Mouse (Mus musculus) stomach, embryonic 16.5 days (tissue): ENCODE results near the gene Wnt10b. TPM values are rescaled to one million over a fixed set of nuclear protein-coding genes. Genes with fewer than 3 reads are reported as not detected.

Experiments
- ATAC-seq: fragments of 200-750 bp; cut with Nextera tagmentation; 2 replicates; pipeline ENCODE4 v1.8.0; 2017; ENCODE audit warnings: moderate number of reproducible peaks, moderate TSS enrichment; ENCODE audit not compliant: insufficient read depth, low FRiP score
- H3K27ac ChIP-seq: fragments of 300-500 bp; sonication (generic); 2 replicates; pipeline ENCODE4 v1.5.1; 2014; ENCODE audit warnings: low read length
- H3K27me3 ChIP-seq: fragments of 300-500 bp; sonication (generic); 2 replicates; pipeline ENCODE4 v1.6.1; 2014; ENCODE audit warnings: low read length, control low read depth, mixed read lengths; ENCODE audit not compliant: control insufficient read depth, insufficient read depth
- H3K36me3 ChIP-seq: fragments of 300-500 bp; sonication (generic); 2 replicates; pipeline ENCODE4 v1.6.1; 2014; ENCODE audit warnings: low read length; ENCODE audit not compliant: control insufficient read depth, insufficient read depth
- H3K4me1 ChIP-seq: fragments of 300-500 bp; sonication (generic); 2 replicates; pipeline ENCODE4 v1.6.1; 2014; ENCODE audit warnings: low read length, control low read depth, mixed read lengths; ENCODE audit not compliant: control insufficient read depth, insufficient read depth
- H3K4me2 ChIP-seq: fragments of 300-500 bp; sonication (generic); 2 replicates; pipeline ENCODE4 v1.6.1; 2014; ENCODE audit warnings: low read depth, low read length, mixed read lengths
- H3K4me3 ChIP-seq: fragments of 300-500 bp; sonication (generic); replicated peaks from 2 replicates; pipeline ENCODE4 v1.5.1; 2014; ENCODE audit warnings: mild to moderate bottlenecking, low read length
- H3K9ac ChIP-seq: fragments of 300-500 bp; sonication (generic); 2 replicates; pipeline ENCODE4 v1.6.1; 2014; ENCODE audit warnings: low read length
- H3K9me3 ChIP-seq: fragments of 300-500 bp; sonication (generic); replicated peaks from 2 replicates; pipeline ENCODE4 v1.6.1; 2016; ENCODE audit warnings: low read length, control low read depth; ENCODE audit not compliant: control insufficient read depth
- WGBS: fragments of 180-500 bp; shearing (Covaris S2); extraction: QIAGEN DNeasy Blood & Tissue Kit; methylation state at CpG from one replicate; pipeline ENCODE4 v1.1.7; 2014; 5-methylcytosine and 5-hydroxymethylcytosine counted together
- polyA plus RNA-seq: library from polyadenylated mRNA; unstranded; fragments of >200 nt; fragmentation: Nextera tagmentation; extraction: Ambion mirVana; gene quantifications from 2 replicates; pipeline ENCODE4 v1.2.1, GENCODE M21; 2015

Wnt10b gene
- polyA plus RNA-seq, 1 experiment from 2014 or later, result 0.14 TPM

DNA sequence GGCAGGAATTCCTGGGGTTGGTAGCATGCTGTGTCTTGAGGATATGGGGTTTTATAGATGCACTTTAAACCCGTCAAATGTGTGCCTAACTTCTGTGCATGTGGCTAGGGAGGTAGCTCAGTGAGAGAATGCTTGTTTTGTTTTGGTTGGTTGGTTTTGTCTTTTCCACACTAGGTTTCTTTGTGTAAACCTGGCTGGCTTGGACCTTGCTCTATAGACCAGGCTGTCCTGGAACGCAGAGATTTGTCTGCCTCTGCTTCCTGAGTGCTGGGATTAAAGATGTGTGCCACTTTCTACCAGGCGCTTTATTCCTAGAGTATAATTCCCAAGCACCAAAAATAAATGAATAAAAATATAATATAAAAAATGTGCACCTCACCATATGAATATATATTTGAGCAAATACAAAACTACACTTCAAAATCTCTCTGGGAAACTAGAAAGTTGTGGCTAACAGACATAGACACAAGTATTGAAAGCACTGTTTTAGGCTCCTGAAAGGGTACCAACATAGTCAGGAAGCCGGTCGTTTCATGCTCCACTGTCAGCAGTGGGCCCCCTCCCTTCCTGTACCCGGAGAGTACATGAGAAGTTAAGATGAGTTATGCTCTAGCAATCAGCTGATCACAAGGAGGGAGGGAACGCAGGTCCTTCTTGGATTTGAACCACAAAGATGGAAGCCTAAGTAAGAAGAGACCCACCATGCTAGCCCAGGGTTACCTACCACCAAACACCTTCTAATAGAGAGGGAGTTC lies 48.0 kb downstream of the Wnt10b start:
- Histone ChIP-seq H3K9me3 (no peaks in the 10 kb centered on the region), H3K4me2 (no peak overlapping the region), H3K4me1 (peaks cover 15% of the 10 kb centered on the region), H3K36me3 (no peaks in the 10 kb centered on the region), H3K4me3 (no peak overlapping the region), H3K27me3 (no peaks in the 10 kb centered on the region), H3K27ac (no peak overlapping the region), H3K9ac (no peak overlapping the region)
- ATAC-seq, result no peak
- 76% methylated on average over 7 of the region's 7 CpGs for WGBS

DNA sequence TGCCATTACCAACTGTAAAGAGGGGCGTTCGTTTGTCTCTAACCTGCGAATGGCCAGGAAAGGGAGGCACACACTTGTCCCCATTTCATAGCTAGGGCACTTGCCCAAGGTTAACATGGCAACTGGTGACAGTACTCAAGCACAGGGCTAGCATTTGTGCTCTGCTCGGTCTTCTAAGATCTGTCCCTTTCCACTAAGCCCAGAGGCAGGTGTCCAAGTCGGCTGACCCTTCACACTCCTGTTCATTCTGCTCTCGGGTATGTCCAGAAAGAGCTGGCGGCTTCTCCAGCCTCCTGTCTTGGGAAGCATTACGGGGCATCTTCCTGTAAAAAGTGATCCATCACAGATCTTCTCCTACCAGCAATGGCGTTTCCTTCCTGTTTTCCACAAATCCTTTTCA lies 49.6 kb downstream of the Wnt10b start:
- WGBS, result 23% methylated on average over 9 of the region's 9 CpGs
- Histone ChIP-seq H3K27ac (no peak overlapping the region), H3K4me3 (peak overlapping the region; percentile 67; the same call in 1 of the 2 replicates), H3K9me3 (no peaks in the 10 kb centered on the region), H3K27me3 (no peaks in the 10 kb centered on the region), H3K9ac (no peak overlapping the region), H3K4me1 (peaks cover 20% of the 10 kb centered on the region), H3K36me3 (no peaks in the 10 kb centered on the region), H3K4me2 (peak overlapping the region; percentile 99)
- ATAC-seq, result no peak

DNA sequence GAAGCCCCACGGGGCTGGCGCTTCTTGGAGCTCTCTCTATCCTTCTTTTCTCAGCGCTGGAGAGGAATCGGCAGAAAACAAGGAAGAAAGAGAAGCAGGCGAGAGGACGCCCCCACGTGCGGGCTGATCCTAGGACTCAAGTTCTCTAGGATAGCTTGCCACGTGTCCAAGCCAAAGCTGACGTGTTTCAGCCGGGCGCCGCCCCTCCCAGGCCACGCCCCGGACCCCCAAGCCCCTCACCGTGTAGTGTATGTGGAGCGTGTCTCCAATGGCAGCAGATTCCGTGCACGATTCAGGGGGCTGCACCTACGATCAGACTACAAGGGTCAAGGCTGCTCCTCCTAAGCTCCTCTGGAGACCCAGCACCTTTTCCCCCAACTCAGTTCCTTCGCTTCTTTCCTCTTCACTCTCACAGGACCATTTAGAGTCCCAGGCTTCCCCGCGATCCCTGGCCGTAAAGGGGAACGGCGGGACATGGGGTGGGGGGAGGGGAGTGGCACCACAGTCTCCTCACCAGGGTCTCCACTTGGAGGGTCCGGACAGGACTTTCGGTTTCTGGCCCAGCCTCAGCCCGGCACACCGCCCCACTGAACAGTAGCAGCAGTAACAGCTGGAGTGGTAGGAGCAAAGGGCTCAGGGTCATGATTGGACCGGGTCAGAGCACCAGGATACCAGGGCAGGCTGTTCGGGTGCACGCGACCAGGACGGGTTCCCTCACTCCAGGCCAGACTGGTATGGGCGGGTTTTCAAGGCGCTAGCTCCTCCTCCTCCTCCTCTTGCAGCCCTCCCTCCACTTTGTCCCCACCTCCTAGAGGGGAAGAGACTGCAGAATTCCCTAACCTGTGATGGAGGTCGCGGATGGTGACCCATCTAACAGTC lies 50.3 kb downstream of the Wnt10b start, which contains the start of gene Fkbp11:
Fkbp11 (minus strand) TSS at position 756 of the 879 bp plus-strand sequence.
- Histone ChIP-seq H3K27ac (0 out of 2 replicates have a peak within 1 kb of the TSS, but pooled peaks have one; percentile 6), H3K9me3 (no peaks in the 10 kb centered on the region), H3K9ac (peak within 1 kb of the TSS; percentile 77), H3K36me3 (no peaks in the 10 kb centered on the region), H3K4me1 (peaks cover 20% of the 10 kb centered on the region), H3K27me3 (no peaks in the 10 kb centered on the region), H3K4me3 (peak within 1 kb of the TSS; percentile 67), H3K4me2 (peak within 1 kb of the TSS; percentile 99)
- WGBS, result under 1% methylated on average over 39 of the region's 39 CpGs
- peak; percentile 88 for ATAC-seq

DNA sequence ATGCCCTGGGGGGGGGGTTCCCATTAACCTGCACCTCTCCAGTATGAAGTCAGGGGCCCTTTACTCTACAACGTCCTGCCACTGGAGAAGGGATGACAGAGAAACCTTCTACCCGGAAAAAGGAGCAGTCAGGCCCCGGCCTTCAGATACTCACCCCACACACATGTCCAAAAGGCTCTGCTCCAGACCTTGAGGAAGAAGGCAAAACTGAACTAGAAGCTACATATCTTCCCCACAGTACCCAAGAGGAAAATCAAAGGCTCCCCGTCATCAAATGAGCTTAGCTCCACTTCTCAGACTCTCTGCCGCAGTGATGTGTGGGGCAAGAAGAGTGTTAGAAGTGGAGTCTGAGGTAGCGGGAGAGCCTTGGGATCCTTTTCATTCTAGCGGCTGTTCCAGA lies 51.2 kb downstream of the Wnt10b start:
- Histone ChIP-seq H3K9me3 (no peaks in the 10 kb centered on the region), H3K4me2 (peak overlapping the region; percentile 99), H3K27me3 (no peaks in the 10 kb centered on the region), H3K9ac (peak overlapping the region; percentile 77), H3K36me3 (no peaks in the 10 kb centered on the region), H3K27ac (no peak overlapping the region), H3K4me3 (peak overlapping the region; percentile 67), H3K4me1 (peaks cover 20% of the 10 kb centered on the region)
- no peak for ATAC-seq
- 42% methylated on average over 7 of the region's 7 CpGs for WGBS

DNA sequence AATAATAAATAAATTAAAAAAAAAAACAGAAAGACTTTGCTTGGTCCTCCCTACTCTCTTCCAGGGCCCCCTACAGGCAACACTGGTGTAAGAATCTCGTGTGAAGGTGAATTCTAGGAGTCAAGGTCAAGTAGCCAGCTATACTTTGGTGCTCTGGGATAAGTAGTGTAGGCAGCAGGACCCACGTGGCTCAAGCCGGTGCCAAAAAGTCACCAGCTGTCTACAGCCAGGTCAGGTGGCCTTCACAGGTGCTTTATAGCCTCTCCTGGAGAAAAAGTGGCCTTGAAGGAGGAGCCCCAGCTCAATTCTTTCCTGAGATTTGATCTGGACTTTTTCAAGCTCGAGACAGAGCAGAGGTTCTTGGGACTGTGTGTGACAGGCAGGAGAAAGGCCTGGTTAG lies 51.9 kb downstream of the Wnt10b start:
- ATAC-seq, result no peak
- Histone ChIP-seq H3K9me3 (no peaks in the 10 kb centered on the region), H3K36me3 (no peaks in the 10 kb centered on the region), H3K4me2 (0 out of 2 replicates have a peak overlapping the region, but pooled peaks have one; percentile 99), H3K27me3 (no peaks in the 10 kb centered on the region), H3K27ac (no peak overlapping the region), H3K9ac (0 out of 2 replicates have a peak overlapping the region, but pooled peaks have one; percentile 31), H3K4me3 (no peak overlapping the region), H3K4me1 (peaks cover 20% of the 10 kb centered on the region)
- 76% methylated on average over 4 of the region's 4 CpGs for WGBS

DNA sequence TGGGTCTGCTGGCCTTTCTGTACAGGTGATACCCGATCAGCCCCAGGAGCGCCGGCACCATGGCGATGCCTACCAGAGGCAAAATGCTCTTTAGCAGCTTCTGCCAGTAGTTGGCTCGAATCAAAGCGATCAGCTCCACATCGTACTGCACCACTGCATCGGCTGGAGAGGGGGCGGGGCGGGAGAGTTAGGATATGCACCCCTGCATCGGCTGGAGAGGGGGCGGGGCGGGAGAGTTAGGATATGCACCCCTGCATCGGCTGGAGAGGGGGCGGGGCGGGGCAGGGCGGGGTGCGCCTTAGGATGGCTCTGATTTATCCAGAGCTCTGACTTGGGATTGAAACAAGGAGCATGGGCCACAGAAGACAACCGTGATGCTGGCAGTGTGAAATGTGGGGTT lies 53.5 kb downstream of the Wnt10b start:
- H3K27me3 ChIP-seq, result no peaks in the 10 kb centered on the region
- H3K27ac ChIP-seq, result no peak overlapping the region
- no peaks in the 10 kb centered on the region for H3K9me3 ChIP-seq
- no peak for ATAC-seq
- peaks cover 20% of the 10 kb centered on the region; the same call in 1 of the 2 replicates for H3K4me1 ChIP-seq
- 32% methylated on average over 19 of the region's 19 CpGs for WGBS
- H3K4me3 ChIP-seq, result no peak overlapping the region
- peak overlapping the region; percentile 33 for H3K4me2 ChIP-seq
- H3K36me3 ChIP-seq, result no peaks in the 10 kb centered on the region
- no peak overlapping the region for H3K9ac ChIP-seq

DNA sequence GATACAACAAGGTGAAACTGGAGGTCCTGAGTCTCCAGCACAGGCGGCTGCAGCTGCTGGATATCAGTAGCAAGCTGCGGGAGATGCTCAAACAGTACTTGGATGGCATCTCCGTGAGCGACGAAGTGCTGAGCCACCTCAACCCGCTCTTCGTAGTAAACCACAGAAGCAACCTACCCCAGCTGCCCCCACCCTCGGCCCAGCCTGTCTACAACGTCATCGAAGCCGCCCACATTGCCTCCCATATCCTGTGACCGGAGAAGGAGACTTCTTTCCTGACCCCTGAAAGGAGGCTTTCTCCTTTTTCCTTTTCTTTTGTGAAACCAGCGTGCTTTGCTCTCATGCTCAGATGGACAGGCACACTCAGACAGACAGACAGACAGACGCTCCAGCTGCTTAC lies 55.1 kb downstream of the Wnt10b start:
- no peak for ATAC-seq
- H3K4me2 ChIP-seq, result no peak overlapping the region
- H3K27me3 ChIP-seq, result no peaks in the 10 kb centered on the region; the same call in 1 of the 2 replicates
- no peaks in the 10 kb centered on the region for H3K36me3 ChIP-seq
- no peaks in the 10 kb centered on the region for H3K9me3 ChIP-seq
- no peak overlapping the region for H3K4me3 ChIP-seq
- H3K4me1 ChIP-seq, result peaks cover 17% of the 10 kb centered on the region; the same call in 1 of the 2 replicates
- no peak overlapping the region for H3K9ac ChIP-seq
- WGBS, result 52% methylated on average over 14 of the region's 14 CpGs
- no peak overlapping the region for H3K27ac ChIP-seq

DNA sequence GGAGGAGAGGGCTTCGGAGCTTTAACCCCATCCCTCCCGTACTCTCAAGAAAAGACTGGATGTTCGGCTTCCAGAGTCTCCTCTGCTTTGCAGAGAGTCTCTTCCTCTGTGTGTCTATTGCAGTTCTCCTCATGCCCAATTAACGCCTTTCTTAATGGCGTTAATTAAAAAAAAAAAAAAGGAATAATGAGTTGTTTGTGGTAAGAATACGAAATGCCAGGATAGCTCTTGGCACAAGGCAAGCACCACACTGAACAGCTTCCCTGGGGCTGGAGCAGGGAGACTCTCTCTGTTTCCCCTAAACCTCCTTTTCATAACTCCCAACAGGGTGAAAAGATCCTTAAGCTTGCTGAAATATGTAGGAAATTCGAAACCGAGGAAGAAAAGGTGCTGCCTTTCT lies 55.8 kb downstream of the Wnt10b start:
- no peak for ATAC-seq
- 73% methylated on average over 8 of the region's 8 CpGs for WGBS
- H3K27me3 ChIP-seq, result no peaks in the 10 kb centered on the region; the same call in 1 of the 2 replicates

More for the DNA sequence above, 55.8 kb downstream of the Wnt10b start:
- no peaks in the 10 kb centered on the region for H3K9me3 ChIP-seq
- no peak overlapping the region for H3K9ac ChIP-seq
- peaks cover 14% of the 10 kb centered on the region; the same call in 1 of the 2 replicates for H3K4me1 ChIP-seq
- H3K27ac ChIP-seq, result no peak overlapping the region
- H3K36me3 ChIP-seq, result no peaks in the 10 kb centered on the region
- H3K4me2 ChIP-seq, result no peak overlapping the region
- no peak overlapping the region for H3K4me3 ChIP-seq
